Mouse (Mus musculus): ENCODE results near the gene Myo6. TPM values are rescaled to one million over a fixed set of nuclear protein-coding genes. Genes with fewer than 3 reads are reported as not detected.
A peak's percentile ranks its signal among the peaks of the same experiment; 100 is the strongest.

The Myo6 gene
- polyA plus RNA-seq, 1 experiment from 2014 or later = 14.8 TPM

GRCm38 (mm10) chr9:80233831-80234455, 69.1 kb downstream of the Myo6 start:
- no peaks in the 10 kb centered on the region for H3K36me3 ChIP-seq
- H3K27me3 ChIP-seq (replicated peaks) = no peaks in the 10 kb centered on the region
- ATAC-seq (ENCODE audit: insufficient number of reproducible peaks, low FRiP score) = no peak
- H3K9me3 ChIP-seq (replicated peaks) = no peaks in the 10 kb centered on the region
- H3K4me3 ChIP-seq = no peak overlapping the region
- no peak overlapping the region for H3K4me2 ChIP-seq
- no peaks in the 10 kb centered on the region for H3K4me1 ChIP-seq (replicated peaks)
- 76% methylated on average over 4 of the region's 4 CpGs for WGBS
- H3K9ac ChIP-seq = no peak overlapping the region
- no peak overlapping the region for H3K27ac ChIP-seq (ENCODE audit: poor library complexity, severe bottlenecking)

DNA sequence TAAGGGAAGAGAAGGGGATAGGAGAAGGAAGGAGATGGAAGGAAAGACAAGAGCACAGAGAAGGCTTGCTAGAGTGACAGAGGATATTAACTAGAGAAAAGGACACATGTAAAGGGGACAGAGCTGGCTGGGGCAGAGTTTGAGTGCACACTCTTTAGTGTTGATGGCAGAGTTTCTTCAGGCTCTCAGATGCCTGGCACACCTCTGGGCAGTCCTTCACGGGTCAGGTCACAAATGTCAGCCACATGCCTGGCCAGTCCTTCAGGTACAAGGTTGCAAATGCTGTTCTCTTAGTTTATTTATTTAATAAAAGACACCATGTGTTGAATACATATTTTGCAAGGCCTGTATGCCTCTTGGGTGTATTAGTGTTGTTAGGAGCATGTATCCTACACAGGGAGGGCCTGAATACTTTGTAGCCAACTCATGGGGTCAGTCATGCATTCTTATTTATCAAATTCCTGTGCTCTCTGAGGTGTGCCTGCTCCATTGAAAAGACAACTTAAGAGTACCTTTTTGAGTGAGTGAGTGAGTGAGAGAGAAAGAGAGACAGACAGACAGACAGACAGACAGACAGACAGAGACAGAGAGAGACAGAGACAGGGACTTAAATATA, 72.5 kb downstream of the Myo6 start:
- Histone ChIP-seq H3K36me3 (peaks cover 11% of the 10 kb centered on the region), H3K4me3 (no peak overlapping the region), H3K4me2 (no peak overlapping the region), H3K27me3 (replicated peaks) (no peaks in the 10 kb centered on the region), H3K4me1 (replicated peaks) (no peaks in the 10 kb centered on the region), H3K9ac (no peak overlapping the region), H3K27ac (ENCODE audit: poor library complexity, severe bottlenecking) (no peak overlapping the region), H3K9me3 (replicated peaks) (peaks cover 8% of the 10 kb centered on the region; the same call in 1 of the 2 replicates)
- 77% methylated on average over 1 of the region's 1 CpGs for WGBS
- no peak for ATAC-seq (ENCODE audit: insufficient number of reproducible peaks, low FRiP score)

DNA sequence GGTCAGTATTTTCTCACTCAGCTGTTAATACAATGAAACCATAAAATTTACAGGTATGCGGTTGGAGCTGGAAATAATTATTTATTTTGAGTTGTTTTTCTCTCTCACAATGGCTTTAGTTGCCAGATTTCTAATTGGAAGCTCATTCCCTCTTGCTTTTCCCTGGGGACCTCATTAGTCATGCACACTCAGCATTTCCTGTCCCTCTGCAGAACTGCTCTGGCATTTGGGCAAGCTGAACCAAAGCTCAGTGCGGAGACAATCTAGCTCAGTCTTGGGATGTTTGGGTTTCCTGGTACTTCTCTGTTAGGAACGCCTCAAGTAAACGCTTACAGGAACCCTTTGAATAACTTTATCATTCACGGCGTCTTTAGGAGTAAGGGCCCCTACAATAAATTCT, 76.9 kb downstream of the Myo6 start:
- ATAC-seq (ENCODE audit: insufficient number of reproducible peaks, low FRiP score) = no peak
- peaks cover 13% of the 10 kb centered on the region for H3K36me3 ChIP-seq
- H3K4me2 ChIP-seq = no peak overlapping the region
- WGBS = 66% methylated on average over 6 of the region's 6 CpGs
- no peaks in the 10 kb centered on the region for H3K4me1 ChIP-seq (replicated peaks)
- H3K4me3 ChIP-seq = no peak overlapping the region
- H3K9ac ChIP-seq = no peak overlapping the region
- H3K9me3 ChIP-seq (replicated peaks) = peaks cover 8% of the 10 kb centered on the region; the same call in 1 of the 2 replicates
- H3K27me3 ChIP-seq (replicated peaks) = no peaks in the 10 kb centered on the region
- no peak overlapping the region for H3K27ac ChIP-seq (ENCODE audit: poor library complexity, severe bottlenecking)

DNA sequence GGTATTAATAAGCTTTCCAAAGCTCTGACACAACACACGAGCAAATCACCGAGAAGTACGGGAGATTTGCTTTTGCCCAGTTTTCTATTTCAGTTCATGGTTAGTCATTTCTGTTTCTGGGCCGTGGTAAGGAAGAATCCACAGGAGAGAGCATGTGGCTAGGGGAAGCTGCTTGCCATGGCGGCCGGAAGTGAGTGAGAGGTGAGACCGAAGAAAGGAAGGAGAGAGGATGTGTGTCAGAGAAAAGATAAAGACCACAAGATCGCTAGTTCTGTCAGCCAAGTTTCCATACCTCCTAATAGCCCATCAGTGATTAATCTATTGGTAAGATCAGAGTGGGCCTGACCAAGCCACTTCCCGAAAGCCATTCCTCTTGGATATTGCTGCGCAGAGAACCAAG, 87.3 kb downstream of the Myo6 start:
- Histone ChIP-seq H3K36me3 (no peaks in the 10 kb centered on the region; the same call in 1 of the 2 replicates), H3K9ac (no peak overlapping the region), H3K27me3 (replicated peaks) (no peaks in the 10 kb centered on the region), H3K27ac (ENCODE audit: poor library complexity, severe bottlenecking) (no peak overlapping the region), H3K4me3 (no peak overlapping the region), H3K4me1 (replicated peaks) (no peaks in the 10 kb centered on the region), H3K4me2 (no peak overlapping the region), H3K9me3 (replicated peaks) (no peaks in the 10 kb centered on the region)
- 67% methylated on average over 10 of the region's 10 CpGs for WGBS
- ATAC-seq (ENCODE audit: insufficient number of reproducible peaks, low FRiP score) = no peak

DNA sequence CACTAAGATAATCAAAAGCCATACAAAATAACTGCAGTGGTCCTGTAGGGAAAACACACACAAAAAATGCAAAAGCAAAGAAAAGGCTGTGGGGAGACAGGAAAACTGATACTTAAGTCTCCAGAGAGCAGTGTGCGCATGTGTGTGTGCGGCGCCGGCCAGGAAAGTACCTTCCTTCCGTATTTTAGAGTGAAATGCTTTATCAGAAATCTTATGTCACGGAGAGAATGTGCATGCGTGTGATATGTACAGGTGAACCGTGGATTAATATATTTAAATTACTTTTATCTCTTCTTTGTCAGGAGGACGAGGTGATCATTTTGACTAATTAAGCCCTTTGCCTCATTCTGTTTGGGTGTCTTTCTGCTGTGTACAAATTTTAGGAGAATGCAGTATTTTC, 88.4 kb downstream of the Myo6 start:
- Histone ChIP-seq H3K27ac (ENCODE audit: poor library complexity, severe bottlenecking) (no peak overlapping the region), H3K4me1 (replicated peaks) (no peaks in the 10 kb centered on the region), H3K9me3 (replicated peaks) (no peaks in the 10 kb centered on the region), H3K9ac (no peak overlapping the region), H3K36me3 (no peaks in the 10 kb centered on the region), H3K27me3 (replicated peaks) (no peaks in the 10 kb centered on the region), H3K4me2 (no peak overlapping the region), H3K4me3 (no peak overlapping the region)
- no peak for ATAC-seq (ENCODE audit: insufficient number of reproducible peaks, low FRiP score)
- WGBS = 83% methylated on average over 9 of the region's 9 CpGs

DNA sequence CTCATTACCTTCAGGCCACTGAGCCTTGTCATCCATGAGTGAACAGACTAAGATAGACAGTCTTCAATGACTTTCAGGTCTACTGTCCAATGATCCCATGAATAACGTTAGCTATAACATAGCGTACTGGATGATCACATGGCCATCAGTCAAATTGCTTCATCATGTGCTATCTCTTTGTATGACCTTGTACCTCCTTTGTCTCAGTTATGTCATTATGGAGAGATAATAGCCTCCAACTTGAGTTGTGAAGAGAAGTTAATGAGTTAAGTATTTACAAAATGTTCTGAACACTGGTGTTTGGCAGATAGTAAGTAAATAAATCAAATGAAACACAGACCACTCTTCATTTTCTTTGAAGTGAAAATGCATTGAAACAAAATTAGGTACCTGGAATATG, 91.7 kb downstream of the Myo6 start:
- 83% methylated on average over 2 of the region's 2 CpGs for WGBS
- Histone ChIP-seq H3K9ac (no peak overlapping the region), H3K4me1 (replicated peaks) (peaks cover 3% of the 10 kb centered on the region; the same call in 1 of the 2 replicates), H3K36me3 (0 out of 2 replicates have a peak, but pooled peaks cover 4% of the 10 kb centered on the region), H3K27ac (ENCODE audit: poor library complexity, severe bottlenecking) (no peak overlapping the region), H3K4me3 (no peak overlapping the region), H3K27me3 (replicated peaks) (no peaks in the 10 kb centered on the region), H3K4me2 (no peak overlapping the region), H3K9me3 (replicated peaks) (no peaks in the 10 kb centered on the region)
- ATAC-seq (ENCODE audit: insufficient number of reproducible peaks, low FRiP score) = no peak

GRCm38 (mm10) chr9:80258396-80258795, 93.6 kb downstream of the Myo6 start:
- Histone ChIP-seq H3K9ac (no peak overlapping the region), H3K36me3 (0 out of 2 replicates have a peak, but pooled peaks cover 4% of the 10 kb centered on the region), H3K27ac (ENCODE audit: poor library complexity, severe bottlenecking) (no peak overlapping the region), H3K4me1 (replicated peaks) (peaks cover 15% of the 10 kb centered on the region), H3K4me2 (no peak overlapping the region), H3K9me3 (replicated peaks) (no peaks in the 10 kb centered on the region), H3K27me3 (replicated peaks) (no peaks in the 10 kb centered on the region), H3K4me3 (no peak overlapping the region)
- WGBS = 58% methylated on average over 6 of the region's 6 CpGs
- no peak for ATAC-seq (ENCODE audit: insufficient number of reproducible peaks, low FRiP score)

DNA sequence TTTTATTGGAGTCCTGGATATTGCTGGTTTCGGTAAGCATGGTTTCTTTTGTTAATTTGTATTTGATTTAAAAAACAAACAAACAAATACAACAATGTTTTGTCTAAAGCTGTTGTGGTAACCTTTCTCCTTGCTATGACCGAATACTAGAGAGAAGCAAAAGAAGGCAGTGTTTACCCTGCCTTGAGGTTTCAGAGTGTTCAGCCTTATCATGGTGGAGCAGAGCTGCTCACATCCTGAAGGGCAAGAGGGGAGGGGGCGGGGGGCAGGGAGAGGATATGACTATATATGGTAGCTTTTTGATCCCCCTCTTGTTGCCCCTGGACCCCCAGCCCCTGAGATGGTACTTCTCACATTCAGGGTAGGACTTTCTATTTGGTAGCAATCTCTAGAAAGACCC, 96.1 kb downstream of the Myo6 start:
- H3K36me3 ChIP-seq = peaks cover 16% of the 10 kb centered on the region
- H3K4me3 ChIP-seq = no peak overlapping the region

DNA sequence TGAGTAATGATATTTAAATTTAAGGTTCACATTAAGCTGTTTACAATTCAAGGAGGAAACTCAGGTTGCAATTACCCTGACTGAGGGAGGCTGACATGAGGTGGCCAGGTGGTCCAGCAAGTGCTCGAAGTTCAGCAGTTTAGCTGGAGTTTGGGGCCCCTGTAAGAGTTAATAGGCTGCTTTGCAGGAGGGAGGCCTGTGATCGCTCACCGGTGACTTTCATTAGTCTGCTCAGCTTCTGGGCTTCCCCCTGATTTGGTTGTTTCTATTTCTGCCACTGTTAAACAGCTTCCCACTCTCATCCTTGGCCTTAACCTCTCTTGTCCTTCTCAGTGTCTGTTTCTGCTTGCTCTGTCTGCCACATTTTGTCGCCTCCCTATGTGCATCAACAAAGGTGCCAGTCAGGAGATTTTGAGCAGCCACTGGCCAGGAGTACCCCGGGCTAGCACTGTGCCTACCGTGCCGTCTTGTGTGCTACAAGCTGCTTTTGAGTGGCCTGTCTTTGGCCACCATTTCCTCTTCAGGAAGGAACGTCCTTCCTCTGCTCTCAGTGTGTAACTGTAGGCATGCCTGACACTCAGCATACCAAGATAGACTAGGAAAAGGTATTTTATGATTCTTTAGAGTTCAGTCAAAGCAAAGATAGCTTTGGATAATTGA, 97.7 kb downstream of the Myo6 start:
- ATAC-seq (ENCODE audit: insufficient number of reproducible peaks, low FRiP score) = peak; percentile 48
- Histone ChIP-seq H3K9ac (no peak overlapping the region), H3K36me3 (peaks cover 16% of the 10 kb centered on the region), H3K27ac (ENCODE audit: poor library complexity, severe bottlenecking) (peak overlapping the region; percentile 75), H3K4me2 (peak overlapping the region; percentile 16; the same call in 1 of the 2 replicates), H3K4me3 (no peak overlapping the region), H3K27me3 (replicated peaks) (no peaks in the 10 kb centered on the region), H3K4me1 (replicated peaks) (peaks cover 15% of the 10 kb centered on the region), H3K9me3 (replicated peaks) (no peaks in the 10 kb centered on the region)
- WGBS = 17% methylated on average over 8 of the region's 8 CpGs

More for the DNA sequence above, 96.1 kb downstream of the Myo6 start:
- Histone ChIP-seq H3K9me3 (replicated peaks) (no peaks in the 10 kb centered on the region), H3K27ac (ENCODE audit: poor library complexity, severe bottlenecking) (no peak overlapping the region), H3K4me1 (replicated peaks) (peaks cover 15% of the 10 kb centered on the region), H3K27me3 (replicated peaks) (no peaks in the 10 kb centered on the region), H3K9ac (no peak overlapping the region), H3K4me2 (no peak overlapping the region)
- peak; percentile 68; the same call in 1 of the 2 replicates for ATAC-seq (ENCODE audit: insufficient number of reproducible peaks, low FRiP score)
- WGBS = 56% methylated on average over 3 of the region's 3 CpGs

GRCm38 (mm10) chr9:80266086-80266485, 101.3 kb downstream of the Myo6 start:
- H3K9me3 ChIP-seq (replicated peaks) = no peaks in the 10 kb centered on the region
- no peak overlapping the region for H3K4me2 ChIP-seq
- WGBS = 86% methylated on average over 7 of the region's 7 CpGs
- H3K4me1 ChIP-seq (replicated peaks) = peaks cover 12% of the 10 kb centered on the region
- peaks cover 20% of the 10 kb centered on the region for H3K36me3 ChIP-seq
- ATAC-seq (ENCODE audit: insufficient number of reproducible peaks, low FRiP score) = no peak
- H3K9ac ChIP-seq = no peak overlapping the region
- no peak overlapping the region for H3K27ac ChIP-seq (ENCODE audit: poor library complexity, severe bottlenecking)
- H3K4me3 ChIP-seq = no peak overlapping the region
- no peaks in the 10 kb centered on the region for H3K27me3 ChIP-seq (replicated peaks)

DNA sequence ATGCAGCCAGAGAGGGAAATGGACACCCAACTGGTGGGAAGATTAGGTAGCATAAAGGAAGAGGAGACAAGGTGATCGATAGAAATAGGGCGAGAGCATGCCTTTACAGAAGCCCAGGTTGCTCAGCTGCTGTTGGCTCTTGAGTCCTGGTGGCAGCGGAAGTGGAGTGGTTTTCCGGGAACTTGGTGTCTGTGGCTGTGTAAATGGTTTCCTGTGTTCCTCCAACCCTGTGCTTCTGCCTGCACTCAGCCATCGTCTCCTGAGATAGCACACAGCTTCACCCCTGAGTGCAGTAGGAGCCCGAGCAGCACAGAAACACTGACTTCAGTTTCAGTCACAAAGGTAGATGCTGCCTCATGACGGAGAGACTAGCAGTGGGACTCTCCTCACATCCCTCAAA, 101.7 kb downstream of the Myo6 start:
- H3K4me1 ChIP-seq (replicated peaks) = peaks cover 12% of the 10 kb centered on the region
- WGBS = 73% methylated on average over 7 of the region's 7 CpGs
- ATAC-seq (ENCODE audit: insufficient number of reproducible peaks, low FRiP score) = no peak
- H3K27me3 ChIP-seq (replicated peaks) = no peaks in the 10 kb centered on the region
- no peak overlapping the region for H3K4me3 ChIP-seq
- peaks cover 20% of the 10 kb centered on the region for H3K36me3 ChIP-seq
- no peaks in the 10 kb centered on the region for H3K9me3 ChIP-seq (replicated peaks)
- no peak overlapping the region for H3K4me2 ChIP-seq
- no peak overlapping the region for H3K9ac ChIP-seq
- no peak overlapping the region for H3K27ac ChIP-seq (ENCODE audit: poor library complexity, severe bottlenecking)

Data from heart, embryonic 12.5 days (tissue).